Mouse (Mus musculus): ENCODE data around the gene B3gnt2. TPM values are rescaled to one million over a fixed set of nuclear protein-coding genes. Genes with fewer than 3 reads are reported as not detected.

Gene B3gnt2
- total RNA-seq, 2 experiments from 2014 or later = 13.6 to 15.9 TPM

DNA sequence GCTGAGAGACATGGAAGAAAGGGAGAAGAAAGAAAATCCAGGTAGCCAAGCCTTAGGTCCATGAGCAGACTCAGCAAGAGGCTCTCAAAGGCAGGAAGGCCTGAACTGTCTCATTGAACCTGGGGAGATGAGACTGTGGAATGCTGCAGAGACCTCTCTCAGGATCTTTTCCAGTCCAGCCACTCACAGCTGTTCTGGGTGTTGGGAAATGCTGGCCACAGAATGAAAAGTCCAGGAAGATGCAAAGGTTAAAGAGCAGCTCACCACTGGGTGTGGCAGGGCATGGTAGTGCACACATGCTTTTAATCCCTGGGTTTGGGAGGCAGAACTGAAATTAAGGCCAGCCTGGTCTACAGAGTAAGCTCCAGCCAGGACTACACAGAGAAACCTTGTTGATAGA, 79.6 kb downstream of the B3gnt2 start:
- no peak for DNase-seq (ENCODE audit: extremely low spot score in 1 of 2, low spot score in 1 of 2)

DNA sequence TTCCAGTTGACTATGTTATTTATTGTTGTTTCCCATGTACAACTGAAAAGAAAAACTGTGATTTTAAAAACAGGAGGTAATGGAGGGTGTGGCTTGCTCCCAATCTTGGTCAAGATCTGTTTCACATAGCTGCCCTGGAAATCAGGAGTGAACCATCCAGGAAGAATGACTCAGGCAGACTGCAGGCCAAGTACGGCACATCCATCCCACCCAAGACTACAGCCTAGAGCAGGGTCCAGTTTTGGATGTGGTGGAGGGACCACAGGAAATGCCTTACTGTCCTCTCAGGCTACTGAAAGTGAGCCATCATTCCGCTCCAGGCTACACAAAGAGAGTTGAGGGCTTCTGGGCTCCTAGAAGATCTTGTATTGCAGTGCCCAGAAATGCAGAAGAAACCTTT, 80.0 kb downstream of the B3gnt2 start:
- DNase-seq (ENCODE audit: extremely low spot score in 1 of 2, low spot score in 1 of 2) = no peak

- no peak for DNase-seq (ENCODE audit: extremely low spot score in 1 of 2, low spot score in 1 of 2)
Measured at GRCm38 (mm10) chr11:22779821-22780551, 80.8 kb downstream of the B3gnt2 start.

- no peak for DNase-seq (ENCODE audit: extremely low spot score in 1 of 2, low spot score in 1 of 2)
Measured at GRCm38 (mm10) chr11:22778596-22778995, 82.2 kb downstream of the B3gnt2 start.

GRCm38 (mm10) chr11:22777531-22777930, 83.2 kb downstream of the B3gnt2 start:
- DNase-seq (ENCODE audit: extremely low spot score in 1 of 2, low spot score in 1 of 2) = no peak

DNA sequence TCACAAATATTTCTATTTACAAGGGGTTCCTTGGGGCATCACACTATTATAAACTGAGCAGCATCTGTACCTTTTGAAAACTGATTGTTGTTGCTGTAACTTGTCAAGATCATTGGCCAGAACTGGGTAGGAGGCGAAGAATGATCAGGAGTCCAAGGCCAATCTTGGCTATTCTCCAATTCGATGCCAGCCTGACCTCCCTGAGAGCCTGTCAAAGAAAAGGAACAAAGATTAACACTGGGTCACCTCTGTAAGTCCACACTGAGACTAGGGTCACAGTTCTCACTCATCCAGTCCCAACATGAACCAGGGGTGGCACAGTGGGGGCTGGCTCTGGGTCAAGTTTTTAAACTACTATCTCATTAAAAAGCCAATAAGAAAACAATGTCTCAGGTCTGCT, 85.9 kb downstream of the B3gnt2 start:
- no peak for DNase-seq (ENCODE audit: extremely low spot score in 1 of 2, low spot score in 1 of 2)

GRCm38 (mm10) chr11:22766238-22766637, 94.5 kb downstream of the B3gnt2 start:
- DNase-seq (ENCODE audit: extremely low spot score in 1 of 2, low spot score in 1 of 2) = no peak

DNA sequence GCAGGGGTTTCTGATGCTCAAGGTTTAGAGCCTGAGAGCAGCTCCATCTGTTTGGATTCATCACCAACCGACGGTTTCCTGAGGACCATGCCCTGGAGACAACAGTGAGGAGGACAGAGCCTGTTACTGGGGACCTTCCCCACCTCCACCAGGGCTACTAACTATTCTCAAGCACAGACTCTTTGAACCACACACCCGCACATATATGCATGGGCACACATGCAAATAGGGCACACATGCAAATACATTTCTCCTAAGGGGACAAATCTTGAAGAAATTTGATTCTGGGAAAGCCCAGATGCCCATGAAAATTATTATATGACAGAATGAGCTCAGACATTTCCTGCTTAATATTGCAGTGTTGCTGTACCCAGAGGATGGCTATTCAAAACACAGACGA, 95.3 kb downstream of the B3gnt2 start:
- DNase-seq (ENCODE audit: extremely low spot score in 1 of 2, low spot score in 1 of 2) = no peak

GRCm38 (mm10) chr11:22763556-22764295, 97.0 kb downstream of the B3gnt2 start:
- DNase-seq (ENCODE audit: extremely low spot score in 1 of 2, low spot score in 1 of 2) = no peak

DNA sequence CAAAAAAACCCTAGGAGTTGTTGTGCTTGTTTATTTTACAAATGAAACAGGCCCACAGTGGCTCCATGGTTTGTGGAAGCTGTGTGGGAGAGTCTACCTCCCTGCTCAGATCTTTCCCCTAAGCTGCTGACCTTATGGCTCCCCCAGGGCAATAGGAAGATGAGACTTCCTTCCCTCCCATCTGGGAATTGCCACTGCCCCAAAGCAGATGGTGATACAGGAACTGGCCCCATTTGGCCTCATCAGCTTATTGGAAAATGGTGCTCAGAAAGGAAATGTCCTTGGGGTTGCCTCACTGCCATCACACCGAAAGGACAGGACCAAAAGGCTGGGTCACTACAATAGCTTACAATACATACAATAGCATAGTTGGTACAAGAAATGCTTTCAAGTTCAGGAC, 97.7 kb downstream of the B3gnt2 start:
- no peak for DNase-seq (ENCODE audit: extremely low spot score in 1 of 2, low spot score in 1 of 2)

DNA sequence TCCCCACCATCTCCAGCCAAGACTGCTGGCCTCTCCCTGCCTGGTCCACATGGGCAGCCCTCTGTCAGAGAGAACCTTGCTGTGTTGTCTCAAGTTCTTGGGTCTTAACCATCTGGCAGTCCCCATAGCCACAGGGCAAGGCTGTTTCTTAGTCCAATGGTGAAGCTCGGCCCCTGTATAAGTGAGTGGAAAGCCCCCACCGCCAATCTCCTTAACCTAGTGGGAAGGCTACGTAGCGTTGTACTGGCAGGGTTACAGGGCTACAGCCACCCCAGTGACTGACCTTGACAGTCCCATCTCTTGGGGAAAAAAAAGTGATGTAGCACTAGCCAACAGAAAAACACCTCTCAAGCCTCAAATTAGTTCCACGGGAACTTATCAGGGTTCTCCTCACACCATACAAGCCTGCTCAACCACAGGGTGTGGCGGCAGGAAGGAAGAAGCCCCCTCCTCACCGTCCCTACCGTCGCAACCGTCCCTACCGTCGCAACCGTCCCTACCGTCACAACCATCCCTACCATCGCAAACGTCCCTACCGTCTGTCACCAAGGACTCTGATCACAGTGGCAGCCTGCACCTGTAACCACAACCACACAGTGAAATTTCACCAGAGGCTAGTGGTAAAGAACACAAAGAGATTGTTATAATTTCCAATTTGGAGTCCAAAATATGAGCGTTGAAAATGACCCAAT, 98.4 kb downstream of the B3gnt2 start:
- DNase-seq (ENCODE audit: extremely low spot score in 1 of 2, low spot score in 1 of 2) = no peak

DNA sequence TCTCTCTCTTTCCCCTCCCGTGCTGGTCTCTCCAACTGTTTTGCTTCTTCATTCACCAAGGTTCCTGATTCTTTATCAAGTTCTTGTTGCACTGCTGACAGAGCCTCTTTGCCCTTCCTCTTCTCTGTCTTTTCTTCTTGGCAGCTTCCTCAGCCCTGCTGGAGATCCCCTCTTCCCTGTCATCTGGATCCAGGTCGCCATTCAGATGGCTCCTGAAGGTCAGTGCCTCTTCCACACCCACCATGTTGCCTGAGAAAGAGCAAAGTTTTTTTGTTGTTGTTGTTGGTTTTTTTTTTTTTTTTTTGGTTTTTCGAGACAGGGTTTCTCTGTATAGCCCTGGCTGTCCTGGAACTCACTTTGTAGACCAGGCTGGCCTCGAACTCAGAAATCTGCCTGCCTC, 101.0 kb downstream of the B3gnt2 start:
- no peak for DNase-seq (ENCODE audit: extremely low spot score in 1 of 2, low spot score in 1 of 2)

GRCm38 (mm10) chr11:22756168-22756980, 104.4 kb downstream of the B3gnt2 start:
- DNase-seq (ENCODE audit: extremely low spot score in 1 of 2, low spot score in 1 of 2) = no peak

- no peak for DNase-seq (ENCODE audit: extremely low spot score in 1 of 2, low spot score in 1 of 2)
Measured at GRCm38 (mm10) chr11:22755180-22755579, 105.6 kb downstream of the B3gnt2 start.

DNA sequence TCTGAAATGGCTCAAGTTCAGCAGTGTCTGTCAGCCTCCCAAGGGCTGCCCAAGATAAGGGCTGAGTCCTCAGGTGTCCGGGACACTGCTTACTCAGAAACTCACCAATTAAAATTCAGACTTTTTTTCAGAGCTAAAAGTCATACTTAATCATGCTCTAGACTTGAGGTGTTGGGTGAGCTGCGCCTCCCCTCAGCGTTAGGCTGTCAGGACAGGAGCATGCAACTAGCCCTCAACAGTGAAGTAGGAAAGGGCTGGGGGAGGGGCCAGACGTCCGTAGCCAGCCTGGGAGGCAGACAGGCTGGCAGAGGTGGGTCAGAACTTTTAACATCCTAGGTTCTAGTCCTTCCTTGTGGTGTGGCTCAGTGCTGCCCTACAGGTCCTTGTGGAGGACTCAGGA, 108.2 kb downstream of the B3gnt2 start:
- DNase-seq (ENCODE audit: extremely low spot score in 1 of 2, low spot score in 1 of 2) = no peak

DNA sequence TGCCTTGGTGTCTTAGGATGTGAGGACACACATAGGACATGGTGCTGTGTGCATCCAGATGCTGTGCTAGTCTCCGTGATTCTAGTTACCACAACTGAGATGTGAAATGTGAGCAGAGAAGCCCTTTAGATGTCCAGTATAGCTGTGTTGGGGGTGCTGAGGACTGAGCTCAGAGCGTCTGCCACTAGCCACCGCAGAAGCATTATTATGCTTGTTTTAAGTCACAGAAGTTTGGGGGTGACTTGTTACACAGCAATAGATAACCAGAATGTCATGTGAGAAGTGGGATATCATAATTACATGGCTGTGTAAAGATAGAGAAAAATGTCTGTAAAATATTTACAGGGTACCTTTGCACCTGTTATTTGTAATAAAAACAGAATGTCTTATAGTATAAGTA, 109.2 kb downstream of the B3gnt2 start:
- no peak for DNase-seq (ENCODE audit: extremely low spot score in 1 of 2, low spot score in 1 of 2)

DNA sequence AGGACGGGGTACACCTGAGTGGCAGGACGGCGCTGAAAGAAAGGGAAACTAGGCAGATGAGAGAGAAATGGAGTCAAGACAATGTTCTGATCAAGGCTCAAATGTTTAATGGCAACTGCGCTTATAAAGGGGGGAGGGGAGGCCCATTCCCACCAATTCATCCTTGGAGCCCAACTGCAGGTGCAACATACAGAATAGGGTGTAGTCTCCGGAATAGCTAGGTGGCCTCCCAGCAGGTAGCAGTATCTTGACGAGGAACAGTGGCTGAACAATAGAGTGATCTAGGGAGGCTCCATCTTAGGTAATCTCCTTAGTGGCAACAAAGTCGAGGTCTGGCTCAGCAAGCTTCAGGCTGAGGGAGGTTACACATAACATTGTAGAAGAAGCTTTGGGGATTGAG, 113.4 kb downstream of the B3gnt2 start:
- DNase-seq (ENCODE audit: extremely low spot score in 1 of 2, low spot score in 1 of 2) = no peak

GRCm38 (mm10) chr11:22745356-22745755, 115.4 kb downstream of the B3gnt2 start:
- no peak for DNase-seq (ENCODE audit: extremely low spot score in 1 of 2, low spot score in 1 of 2)

DNA sequence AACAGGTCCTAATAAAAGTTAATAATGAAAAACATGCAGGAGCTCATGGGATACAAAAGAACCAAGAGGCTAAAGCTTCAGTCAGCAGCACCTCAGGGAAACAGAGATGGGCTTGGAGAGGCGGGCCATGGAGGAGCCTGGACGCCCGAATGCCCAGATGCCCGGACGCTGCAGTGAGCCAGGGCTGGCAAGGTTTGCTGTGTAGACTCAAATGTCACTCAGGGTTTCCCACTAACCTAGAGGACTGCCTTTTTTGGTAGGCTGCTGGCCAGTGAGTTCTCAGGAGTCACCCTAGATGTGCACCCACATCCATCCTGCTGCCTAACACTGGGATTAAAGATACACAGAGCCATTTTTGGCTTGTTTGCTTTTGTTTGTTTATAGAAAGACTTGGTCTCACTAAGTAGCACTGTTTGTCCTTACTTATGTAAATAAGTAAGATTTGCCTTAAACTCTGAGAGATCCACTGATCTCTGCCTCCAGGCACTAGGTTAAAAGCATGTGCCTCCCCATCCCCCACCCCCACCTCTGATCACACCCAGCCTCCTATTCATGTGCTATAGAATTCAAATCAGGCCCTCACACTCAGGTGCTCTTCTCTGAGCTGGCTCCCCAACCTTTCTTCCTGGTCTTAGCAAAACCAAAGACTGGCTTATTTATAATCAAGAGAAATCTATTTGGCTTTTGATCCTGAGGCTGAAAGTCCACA, 117.0 kb downstream of the B3gnt2 start:
- DNase-seq (ENCODE audit: extremely low spot score in 1 of 2, low spot score in 1 of 2) = no peak

DNA sequence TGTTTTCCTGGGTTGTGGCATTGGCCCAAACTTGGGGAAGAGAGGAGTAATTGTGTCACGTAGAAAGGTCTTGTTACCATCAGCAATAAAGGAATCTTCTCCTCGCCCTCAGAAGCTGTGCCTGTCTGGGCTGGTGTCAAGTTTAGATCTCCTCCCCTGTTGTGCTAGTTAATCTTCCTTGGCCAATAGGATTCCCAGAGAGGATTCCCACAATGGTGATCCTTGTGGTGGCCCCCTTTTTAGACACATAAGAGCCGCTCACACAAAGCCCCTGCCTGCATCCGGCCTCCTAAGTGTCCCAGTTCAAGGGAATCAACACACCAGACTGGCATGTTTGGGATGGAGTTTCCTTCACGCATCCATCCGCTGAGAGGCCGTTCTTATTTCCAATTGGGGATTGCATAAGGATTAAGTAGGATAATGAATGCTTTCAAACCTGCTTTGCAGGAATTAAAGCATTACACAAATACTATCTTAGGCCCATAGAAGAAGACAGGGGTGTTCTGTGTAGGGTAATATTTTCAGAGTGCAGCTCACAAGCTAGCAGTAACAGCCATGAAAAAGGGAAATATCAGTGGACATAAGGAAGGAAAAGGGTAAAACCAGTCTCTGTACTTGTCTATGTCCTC, 118.6 kb downstream of the B3gnt2 start:
- DNase-seq (ENCODE audit: extremely low spot score in 1 of 2, low spot score in 1 of 2) = no peak

Data from layer of hippocampus, postnatal 25 days (tissue).